Mouse (Mus musculus) 3134 (cell line): ENCODE data around the gene Fasl.

Experiments
- DNase-seq: peaks from one replicate; pipeline ENCODE4 v3.0.0-alpha.2; 2011; ENCODE audit warnings: low spot score; ENCODE audit not compliant: insufficient read length; ENCODE audit errors: extremely low read depth

Fasl gene

DNA sequence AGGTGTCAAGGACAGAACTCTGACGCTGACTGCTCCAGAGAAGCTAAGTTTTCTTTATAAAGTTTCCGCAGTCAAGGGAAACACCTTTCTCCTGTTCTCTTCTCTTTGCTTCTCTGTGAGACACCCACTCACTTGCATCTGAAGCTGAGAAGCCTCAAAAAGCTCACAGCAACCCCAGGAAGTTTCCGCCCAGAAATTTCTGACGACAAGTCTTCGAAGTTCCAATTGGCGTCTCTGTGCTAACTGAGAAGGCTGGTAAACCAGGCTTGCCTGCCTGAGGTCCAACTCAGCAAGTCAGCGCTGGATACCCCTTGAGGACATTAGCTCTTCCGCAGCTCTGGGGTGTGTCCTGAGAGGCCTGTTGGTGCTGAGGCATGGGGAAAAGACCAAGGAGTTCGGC, at the start of gene Fasl:
Gene Fasl, minus strand, starts transcription at position 157 of the 400 bp plus-strand sequence.
- no peak for DNase-seq

DNA sequence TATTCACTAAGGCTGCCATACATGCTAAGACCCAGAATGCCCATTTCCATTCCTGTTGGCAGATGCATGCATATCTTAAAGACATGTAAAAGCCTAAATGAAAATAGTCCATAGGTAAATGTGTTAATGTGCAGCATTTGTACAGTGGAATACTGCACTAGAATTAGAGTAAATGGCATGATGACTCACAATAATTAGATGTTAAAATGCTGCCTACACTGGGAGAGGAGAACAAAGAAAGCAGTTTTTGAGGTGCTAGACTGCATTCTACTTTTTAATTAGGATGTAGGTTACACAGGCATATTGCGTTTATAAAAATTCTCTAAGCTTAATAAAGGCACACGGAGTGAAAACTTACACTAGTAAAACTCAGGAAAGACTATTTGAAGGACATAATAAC, 38.4 kb upstream of the Fasl start:
- DNase-seq: no peak

DNA sequence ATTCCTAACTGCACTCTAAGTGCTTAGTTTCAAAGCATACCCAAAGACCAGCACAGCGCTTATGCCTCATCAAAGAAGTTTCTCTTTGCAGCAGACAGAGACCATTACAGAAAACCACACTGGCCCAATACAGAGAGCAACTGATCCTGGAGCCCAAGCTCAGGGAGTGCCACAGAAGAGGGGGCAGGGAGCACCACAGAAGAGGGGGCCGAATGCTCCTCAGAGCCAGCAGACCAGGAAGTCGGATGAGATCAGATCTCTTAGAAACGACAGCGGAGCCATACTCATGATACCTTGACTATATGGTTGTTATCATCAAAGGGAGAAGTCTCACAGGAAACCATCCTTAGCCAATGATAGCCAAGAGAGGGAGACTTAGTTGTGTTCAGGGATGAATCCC, 21.1 kb upstream of the Fasl start:
- no peak for DNase-seq

DNA sequence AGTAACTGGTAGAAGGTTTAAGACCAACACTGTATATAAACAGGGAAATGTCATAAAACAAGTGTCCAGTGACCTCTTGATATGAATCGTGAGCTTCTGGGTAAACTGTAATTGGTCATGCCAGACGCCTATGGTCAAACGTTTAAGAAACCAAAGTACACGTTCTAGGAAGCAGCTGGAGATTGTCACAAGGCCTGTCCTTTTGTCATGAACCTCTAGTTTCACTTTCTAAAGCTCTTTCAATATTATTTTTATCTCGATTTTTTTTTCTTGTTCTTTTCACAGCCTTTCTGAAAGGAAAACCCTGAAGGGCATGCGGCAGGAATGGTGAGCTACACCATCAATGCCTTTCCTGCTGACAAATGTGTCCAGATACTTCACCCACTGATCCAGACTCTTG, 20.7 kb upstream of the Fasl start:
- DNase-seq: no peak

DNA sequence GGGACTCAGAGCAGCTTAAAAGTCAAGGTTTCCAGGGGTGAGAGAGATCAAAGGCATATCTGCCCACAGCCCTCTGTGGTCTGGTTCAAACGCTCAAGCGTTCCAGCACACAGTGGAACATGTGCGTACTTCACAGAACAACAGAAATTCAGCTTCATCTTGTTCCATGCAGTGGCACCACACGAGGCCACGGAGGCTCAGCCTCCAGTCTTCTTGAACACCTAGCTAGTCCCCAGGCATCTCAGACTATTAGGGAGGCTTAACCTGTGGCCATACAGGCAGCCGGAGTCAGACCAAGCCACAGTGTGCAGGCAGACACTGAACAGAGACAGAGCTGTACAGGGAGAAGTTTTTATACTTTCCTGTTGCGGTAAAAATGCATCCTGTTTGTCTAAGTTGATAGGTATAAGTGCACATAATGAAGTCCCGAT, 16.3 kb upstream of the Fasl start:
- DNase-seq: no peak

DNA sequence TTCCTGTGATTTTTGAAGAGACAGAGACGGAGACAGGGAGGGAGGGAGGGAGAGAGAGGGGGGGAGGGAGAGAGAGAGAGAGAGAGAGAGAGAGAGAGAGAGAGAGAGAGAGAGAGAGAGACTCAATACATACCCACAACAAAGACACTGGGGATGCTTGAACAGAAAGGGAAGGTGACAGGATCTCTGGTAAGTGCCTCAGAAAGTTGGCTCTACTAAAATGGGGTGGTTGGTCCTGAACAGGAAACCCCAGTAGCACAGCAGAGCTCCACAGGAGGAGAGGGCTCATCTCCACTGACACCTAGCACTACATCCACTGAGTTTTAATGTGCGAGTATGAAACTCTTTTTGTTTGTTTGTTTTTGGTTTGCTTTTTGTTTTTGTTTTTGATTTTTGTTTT, 13.0 kb upstream of the Fasl start:
- no peak for DNase-seq

DNA sequence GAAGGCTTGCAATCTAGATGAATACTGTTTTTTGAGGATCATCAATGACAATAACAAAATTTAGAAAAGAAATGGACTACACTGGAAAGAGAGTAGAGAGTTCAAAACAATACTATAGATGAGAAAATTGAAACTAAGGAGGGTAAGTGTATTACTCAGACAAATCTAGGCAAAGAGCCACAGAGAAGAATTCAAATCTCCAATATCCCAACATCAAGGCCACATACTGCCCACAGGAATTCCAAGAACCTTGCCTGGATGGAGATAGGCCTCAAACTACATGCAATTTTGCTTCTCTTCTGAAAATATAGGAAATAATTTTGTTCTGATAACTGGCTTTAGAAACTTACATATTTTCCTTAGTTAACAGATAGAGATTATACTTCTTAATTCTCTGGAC, 12.0 kb upstream of the Fasl start:
- DNase-seq: peak; percentile 39

DNA sequence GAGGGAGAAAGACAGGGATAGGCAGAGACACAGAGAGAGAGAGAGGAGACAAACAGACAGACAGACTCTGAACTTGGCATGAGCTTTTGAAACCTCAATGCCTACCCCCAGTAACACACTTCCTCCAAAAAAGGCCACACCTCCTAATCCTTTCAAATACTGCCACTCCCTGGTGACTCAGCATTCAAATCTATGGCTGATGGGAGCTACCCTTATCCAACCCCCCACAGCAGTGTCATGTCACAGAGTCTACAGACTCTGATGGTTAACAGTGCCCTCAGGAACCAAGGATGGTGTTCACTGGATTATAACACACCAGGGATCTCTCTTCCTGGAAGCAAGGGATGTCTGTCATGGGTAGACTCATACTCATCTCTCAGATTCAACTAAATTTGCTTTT, 11.5 kb upstream of the Fasl start:
- DNase-seq: peak; percentile 37

DNA sequence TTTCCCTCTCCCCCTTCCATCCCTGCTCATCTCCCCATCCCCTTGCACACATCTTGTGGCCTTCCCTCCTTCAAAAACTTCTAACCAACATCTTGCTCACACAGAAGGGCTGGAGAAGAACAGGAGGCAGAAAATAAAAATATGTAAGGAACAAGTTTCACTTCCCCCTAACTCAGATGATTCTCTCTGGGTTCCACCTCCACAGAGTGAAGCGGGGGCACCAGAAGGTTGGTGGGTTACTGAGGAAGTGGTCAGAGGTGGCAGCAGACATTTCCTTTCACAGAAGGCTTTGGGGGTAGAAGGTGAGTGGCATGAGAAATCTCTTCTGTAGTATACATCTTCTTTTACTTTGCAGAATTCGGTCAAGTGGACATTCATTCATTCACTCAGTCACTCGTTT, 10.6 kb upstream of the Fasl start:
- no peak for DNase-seq

DNA sequence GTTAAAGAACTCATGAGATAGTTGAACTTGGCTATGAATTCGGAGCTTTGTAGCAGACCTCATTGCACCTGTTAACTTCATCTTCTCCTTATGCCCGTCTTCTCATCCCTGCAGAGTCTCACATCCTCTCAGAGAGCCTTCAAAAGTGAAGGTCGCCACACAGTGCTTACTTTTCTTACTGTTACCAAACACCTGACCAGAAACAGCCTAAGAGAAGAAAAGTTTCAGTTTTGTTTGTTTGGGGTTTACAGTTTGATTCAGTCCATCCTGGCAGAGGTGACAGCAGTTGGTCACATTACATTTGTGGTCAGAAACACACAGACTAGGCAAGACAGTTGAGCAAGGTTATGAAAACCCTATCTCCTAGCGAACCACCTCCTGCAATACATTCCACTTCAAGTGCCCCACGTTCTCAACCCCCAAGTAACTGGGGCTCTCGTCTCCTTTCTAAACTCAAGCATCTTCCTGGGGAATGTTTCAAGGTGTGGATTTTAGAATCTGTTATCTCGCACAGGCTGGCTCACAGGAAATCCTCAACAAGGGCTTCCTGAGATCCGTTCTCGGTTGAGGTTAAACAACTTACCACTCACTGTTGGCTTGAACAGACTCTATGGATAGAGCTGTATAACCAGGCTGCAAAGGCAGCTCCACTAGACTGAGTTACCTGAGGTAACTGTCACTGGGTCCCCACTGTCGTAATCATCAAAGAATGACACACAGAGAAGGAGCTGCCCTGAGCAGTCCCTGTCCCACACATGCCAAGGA, 6.3 kb upstream of the Fasl start:
- DNase-seq: no peak

DNA sequence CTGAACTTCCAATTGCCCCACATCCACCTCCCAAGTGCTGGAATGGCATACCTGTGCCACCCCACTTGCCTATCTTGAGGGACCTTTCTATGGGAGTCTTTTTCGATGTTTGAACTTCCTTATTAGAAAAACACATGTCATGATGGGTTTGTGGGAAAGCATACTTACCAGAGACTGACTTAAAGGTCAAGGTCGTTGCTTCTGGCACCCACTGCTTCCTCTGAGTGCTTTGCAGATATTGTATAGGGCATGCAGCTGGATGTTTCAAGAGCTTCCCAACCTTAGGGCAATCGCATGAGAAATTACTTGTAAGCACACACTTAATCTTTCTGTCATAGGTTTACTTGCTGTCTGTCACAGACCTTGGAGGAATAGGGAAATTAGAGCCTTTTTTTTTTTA, 5.0 kb upstream of the Fasl start:
- no peak for DNase-seq

DNA sequence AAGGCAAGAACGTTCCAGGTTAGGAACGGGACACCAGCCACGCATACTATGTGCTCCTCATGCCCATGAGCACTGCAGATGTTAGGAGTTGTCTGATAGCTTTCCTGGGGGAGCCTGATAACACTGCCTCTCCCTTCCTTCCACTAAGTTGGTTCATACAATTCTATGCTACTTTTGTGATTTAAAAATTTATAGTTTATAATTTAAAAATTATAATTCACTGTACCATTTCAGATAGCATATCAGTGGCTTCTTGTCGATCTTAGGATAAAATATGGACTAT, 4.3 kb upstream of the Fasl start:
- no peak for DNase-seq

DNA sequence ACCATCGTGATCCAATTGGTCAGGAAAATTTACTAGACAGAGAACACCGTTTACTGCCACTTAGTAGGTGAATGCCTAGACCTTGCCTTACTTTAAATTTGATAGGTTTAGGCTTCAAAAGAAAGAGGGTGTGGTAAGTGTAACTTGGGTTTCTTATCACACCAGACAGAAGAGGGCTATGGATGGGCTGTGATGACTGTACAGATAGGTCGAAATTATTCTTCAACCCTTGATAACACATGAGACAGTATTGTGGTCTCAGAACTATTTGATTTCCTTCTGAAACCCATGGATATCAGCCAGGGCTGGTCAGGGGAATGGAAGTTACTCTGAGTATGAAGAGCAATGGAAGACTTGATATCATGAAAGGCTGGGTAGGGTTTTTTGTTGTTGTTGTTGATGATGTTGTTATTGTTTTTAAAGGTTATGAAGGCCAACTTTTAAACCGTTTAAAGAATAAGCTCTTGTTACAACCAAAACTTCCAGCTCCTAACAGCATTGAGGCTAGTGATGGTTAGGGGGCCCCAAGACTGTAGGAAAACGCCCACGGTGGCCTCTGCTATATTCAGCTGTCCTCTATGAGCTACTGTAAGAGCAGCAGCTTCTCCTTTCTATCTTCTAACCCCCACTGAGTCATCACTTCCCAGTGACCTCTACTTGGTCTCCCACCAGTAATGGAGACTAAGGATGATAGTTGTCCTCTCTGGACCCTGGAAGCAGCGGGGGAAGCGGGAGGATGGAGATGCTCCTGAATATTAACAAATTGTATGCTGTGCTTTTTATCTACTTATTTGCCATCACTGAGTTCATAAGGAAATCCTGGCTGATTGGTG, 3.8 kb upstream of the Fasl start:
- no peak for DNase-seq

DNA sequence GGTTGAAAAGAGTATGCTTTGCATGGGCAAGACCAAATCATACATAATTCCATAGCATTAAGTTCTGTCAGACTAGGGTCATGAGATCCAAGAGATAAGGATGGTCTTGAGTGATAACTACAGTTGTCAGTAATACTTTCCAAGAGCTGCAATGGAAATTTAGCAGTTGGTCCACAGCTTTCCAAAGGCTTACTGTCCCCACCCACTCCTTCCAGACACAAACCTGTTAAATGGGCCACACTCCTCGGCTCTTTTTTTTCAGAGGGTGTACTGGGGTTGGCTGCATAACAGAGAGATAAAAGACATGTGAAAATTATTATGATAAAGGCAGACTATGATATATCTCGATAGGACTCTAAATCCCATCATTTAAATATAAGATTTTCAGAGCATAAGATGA, 5.6 kb downstream of the Fasl start:
- DNase-seq: no peak

DNA sequence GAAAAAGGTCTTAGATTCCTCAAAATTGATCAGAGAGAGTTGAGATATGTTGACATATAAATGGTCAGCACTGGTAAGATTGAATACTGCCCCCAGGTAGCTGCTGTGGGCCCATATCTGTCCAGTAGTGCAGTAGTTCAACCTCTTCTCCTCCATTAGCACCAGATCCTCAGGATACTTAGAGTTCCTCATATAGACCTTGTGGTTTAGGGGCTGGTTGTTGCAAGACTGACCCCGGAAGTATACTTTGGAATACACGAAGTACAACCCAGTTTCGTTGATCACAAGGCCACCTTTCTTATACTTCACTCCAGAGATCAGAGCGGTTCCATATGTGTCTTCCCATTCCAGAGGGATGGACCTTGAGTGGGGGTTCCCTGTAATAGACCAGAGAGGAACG, 6.7 kb downstream of the Fasl start:
- DNase-seq: no peak

DNA sequence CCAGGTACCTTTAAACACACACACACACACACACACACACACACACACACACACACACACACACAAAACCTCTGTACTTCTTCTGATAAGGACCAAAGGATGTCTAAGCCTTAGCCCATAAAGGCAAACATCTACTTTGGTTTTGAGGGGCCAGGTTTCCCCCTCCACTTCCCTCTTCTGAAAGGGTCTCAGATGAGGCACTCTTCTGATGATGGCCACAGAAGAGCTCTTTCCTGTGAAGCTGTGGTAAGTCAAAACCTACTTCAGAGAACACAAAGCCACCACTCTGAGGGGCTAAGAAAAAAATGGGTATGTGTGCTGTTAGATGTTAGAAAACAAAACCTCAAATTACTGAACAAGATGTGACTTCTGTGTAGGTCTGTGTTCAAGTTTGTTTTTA, 9.2 kb downstream of the Fasl start:
- no peak for DNase-seq

DNA sequence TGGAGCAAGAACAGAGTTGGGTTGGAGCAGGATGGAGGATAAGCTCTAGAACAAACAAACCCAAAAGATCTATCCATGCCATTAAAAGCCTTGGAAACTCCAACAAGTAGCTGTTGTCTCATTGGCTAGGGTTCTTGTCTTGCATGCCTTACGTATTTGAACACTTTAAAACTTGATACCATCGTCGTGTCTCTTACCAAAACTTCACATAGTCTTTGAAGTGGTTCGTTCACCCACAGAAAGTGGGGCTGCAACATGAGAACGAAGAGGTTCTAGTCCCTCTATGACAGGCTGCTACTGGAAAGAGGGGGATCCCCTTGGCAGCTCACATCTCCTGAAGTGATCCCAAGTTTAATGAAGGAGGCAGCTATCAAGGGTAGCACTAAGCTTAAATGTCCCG, 13.1 kb downstream of the Fasl start:
- no peak for DNase-seq

DNA sequence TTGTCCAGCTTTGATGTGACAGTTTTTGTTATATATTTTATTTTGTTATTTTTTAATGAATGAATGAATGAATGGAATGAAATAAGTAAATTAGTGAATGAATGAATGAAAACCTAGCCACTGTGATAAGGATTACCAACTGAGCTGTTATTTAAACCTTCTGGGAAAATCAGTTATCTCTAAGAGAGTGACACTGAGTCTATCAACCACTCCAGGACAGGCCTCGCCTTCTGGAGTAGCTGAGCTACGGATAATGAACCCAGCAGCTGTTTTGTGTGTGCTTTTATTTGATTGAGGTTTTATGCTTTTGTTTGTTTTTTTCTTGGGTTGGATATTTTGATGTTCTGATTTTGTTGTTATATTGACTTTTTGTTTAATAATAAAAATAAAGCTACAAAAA, 17.0 kb downstream of the Fasl start:
- DNase-seq: no peak

DNA sequence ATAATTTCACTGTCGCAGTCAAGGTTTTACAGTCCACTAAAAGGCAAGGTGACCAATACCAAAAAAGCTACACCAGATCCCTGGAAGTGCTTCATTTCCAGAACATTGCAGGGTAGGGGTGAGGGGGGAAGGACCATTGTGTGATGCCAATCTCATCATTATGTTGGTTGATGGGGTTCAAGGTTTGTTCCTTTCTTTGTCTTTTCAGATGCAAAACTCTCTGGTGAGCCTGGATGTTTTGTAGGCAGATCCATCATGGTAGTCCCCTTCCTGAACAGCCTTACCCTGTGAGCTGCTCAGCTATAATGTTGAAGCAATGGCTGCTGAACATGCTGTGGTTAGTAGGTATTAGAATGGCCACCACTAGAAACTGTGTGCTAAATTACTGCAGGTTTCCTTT, 19.0 kb downstream of the Fasl start:
- DNase-seq: no peak

DNA sequence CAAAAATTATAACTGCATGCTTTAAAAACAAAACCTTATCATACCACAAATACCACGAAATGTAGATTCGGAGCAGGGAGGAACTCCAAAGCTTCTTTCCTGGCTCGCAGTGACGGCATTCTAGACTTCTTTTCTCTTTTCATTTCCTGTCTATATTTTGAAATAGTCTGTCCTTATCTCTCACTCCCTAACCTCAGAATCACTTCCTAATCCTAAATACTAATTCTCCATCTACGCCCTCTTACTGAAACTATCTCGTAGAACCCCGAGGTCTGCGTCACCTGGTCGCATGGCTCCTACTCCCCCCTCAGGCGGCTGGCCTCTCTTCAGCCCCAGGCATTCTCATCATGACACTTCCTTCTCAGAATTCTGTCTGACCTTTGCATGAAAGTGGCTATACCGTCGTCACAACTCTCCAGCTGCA, 21.2 kb downstream of the Fasl start:
- no peak for DNase-seq

DNA sequence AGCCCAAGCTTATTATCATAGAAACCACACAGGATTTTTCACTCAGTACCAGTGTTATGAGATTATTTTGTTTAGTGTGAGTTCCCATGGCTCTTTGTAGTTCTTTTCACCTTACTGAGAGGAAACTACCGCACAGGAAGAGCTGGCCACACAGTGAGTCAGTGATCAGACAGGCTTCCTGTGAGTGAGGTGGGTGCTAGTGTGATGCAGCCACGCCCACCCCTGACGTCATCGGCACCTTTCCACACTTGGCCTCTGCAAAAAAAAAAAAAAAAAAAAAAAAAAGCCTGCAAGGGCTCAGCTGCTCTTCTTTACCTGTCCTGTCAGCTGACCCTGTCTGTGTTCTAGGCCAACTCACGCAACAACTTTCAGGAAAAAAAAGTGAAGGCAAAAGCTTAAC, 21.6 kb downstream of the Fasl start:
- DNase-seq: peak; percentile 27

DNA sequence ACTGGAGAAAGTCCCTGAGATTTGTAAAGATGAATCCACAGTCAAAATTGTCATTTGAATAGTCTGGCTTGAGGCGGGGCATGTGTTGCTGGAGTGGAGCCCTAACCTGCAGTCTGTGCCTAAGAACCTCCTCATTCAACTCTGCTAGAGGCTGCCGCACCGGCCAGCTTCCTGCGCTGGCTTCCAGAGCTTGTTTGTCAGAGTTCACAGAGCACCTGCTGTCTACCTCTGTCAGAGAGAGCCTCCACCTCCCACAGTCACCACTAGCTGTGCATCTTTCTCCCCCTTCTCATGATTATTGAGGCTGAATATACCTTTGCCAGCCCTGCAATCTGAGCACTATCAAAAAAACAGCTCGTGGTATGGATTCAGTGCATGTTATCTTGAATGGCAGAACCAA, 22.4 kb downstream of the Fasl start:
- no peak for DNase-seq
